Mouse (Mus musculus) urinary bladder, postnatal 14 days (tissue): ENCODE data around the gene Synpo2.
"Not testable (repeated sequence)": the region's sequence is repeated elsewhere in the genome, so short reads cannot be mapped to it uniquely, and the experiment has no call there.

Source experiments
- DNase-seq: peaks from one replicate; pipeline ENCODE4 v3.0.0; 2021; ENCODE audit warnings: low spot score

The Synpo2 gene

DNA sequence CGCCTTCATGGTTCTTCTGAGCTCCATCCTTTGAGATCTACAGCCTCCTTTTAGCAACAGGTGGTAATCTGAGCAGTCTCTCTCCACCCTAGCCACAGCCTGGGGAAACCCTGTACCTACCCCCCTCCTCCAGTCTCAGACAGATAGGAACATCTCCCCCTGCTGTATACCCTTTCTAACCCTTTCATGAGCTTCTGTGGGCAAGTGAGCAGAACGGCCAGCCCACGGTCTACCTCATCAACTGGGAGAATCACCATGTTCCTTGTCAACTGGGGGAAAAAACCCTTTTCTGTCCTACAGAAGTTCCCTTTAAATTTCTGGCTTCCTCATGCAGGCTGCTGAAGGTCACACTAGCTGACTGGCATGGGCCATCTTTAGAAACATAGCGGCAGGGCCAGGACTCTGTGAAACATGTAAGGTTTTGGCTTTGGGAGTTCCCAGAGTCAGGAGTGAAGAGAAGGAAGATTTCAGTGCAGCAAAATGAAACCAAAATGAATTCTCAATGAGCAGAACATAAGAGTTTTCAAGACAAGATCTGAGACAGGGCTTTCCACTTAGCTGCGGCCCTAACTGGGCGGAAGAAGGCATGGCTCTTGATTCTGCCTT is 104.7 kb downstream of the Synpo2 start:
- DNase-seq, result no peak

DNA sequence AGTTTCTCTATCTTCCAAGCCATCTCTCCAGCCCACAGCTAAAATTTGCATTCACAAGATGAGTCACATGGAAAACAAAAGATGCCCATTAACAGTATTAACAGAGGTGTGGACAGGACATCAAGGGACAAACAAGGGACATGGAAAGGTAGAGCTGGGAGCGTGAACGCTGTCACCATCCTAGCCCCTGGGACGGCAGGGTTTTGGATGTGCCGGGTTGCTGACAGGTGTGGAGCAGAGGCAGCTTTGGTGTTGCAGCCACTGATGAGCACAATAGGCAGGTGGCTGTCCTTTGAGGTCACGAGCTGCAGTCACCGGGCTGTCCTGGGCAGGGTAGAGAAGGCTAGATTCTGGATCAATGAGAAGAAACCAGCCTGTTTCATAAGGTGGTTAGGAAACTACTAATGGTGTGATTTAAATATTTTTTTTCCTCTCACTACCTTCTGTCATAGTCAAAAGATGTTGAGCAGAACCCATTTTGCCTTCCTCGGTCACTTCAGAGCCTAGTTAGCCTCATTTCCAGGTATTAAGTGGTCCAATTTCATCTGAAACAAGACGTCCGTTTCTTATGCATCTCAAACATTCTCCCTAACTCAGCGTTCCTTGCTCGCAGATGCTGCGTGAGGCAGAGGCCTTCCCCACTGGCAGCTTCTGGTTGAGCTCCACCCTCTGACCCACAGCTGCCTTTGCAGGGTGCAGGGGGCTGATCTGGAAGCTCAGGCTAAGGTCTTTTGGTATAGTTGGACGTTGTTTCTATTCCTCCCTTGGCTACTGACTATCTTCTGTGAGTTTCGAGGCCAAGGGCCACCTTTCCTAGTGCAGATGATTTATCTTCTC is 105.4 kb downstream of the Synpo2 start:
- DNase-seq, result no peak

DNA sequence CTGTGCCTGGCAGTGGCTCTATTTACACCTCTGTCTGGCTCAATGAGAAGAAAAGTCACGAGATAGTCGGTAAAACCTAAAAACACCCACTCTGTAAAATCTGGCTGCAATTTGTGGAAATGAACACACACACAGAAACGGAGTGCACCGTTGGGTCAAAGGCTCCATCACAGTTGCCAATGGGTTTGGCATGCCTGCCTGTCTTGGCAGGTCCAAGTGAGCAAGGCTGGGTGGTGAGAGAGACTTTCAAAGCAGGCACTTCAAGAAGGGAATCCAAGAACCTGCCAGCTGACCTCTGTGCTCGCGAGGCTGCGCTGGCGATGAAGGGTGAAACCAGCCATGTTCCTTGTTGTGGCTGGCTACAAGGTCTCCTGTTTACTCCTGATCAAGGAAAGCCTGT is 107.2 kb downstream of the Synpo2 start:
- DNase-seq, result no peak

DNA sequence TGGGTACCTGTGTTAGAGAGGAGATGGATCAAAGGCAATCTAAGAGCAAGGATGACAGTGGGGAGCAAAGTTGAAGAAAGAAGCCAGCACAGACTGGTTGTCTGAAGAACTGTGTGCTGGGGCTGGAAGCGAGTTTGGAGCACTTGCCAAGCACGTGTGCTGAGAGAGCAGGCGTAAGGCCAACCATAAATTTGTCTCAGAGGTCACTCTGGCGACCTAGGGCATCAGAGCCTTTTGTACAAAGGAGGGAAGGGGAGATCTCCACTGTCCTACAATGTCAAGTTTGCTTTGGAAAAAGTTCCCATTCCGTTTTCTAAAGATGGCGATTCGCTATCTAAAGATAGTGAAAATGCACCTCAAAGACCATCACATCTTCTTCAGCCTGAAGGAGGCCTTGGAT is 107.9 kb downstream of the Synpo2 start:
- no peak for DNase-seq

DNA sequence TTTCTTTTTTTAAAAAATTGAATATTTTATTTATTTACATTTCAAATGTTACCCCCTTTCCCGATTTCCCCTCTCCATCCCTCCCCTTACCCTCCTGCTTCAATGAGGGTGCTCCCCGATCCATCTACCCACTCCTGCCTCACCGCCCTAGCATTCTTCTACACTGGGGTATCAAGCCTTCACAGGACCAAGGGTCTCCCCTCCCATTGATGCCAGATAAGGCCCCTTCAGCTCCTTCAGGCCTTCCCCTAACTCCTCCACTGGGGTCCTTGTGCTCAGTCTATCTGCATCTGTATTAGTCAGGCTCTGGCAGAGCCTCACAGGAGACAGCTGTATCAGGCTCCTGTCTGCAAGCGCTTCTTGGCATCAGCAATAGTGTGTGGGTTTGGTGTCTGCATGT is 109.2 kb downstream of the Synpo2 start:
- DNase-seq, result not testable (repeated sequence)

DNA sequence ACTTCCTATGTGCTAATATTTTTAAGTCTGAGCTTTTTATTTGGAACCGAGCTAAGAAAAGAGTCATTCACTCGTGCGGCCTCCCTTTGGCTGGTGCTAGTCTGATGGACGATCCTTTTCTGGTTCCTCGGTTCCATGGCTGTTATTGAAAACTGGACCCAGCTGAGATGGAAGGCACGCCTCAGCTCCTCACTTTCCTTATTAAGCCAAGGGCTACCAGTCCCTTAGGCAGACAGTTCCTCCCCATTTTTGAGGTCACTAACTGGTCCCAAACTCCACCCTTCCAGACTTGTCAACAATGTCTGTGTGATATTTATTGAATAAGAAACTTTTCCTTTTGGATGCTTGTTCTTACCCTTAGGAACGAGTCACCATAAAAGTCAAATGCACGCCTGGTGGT is 112.1 kb downstream of the Synpo2 start:
- DNase-seq, result no peak

DNA sequence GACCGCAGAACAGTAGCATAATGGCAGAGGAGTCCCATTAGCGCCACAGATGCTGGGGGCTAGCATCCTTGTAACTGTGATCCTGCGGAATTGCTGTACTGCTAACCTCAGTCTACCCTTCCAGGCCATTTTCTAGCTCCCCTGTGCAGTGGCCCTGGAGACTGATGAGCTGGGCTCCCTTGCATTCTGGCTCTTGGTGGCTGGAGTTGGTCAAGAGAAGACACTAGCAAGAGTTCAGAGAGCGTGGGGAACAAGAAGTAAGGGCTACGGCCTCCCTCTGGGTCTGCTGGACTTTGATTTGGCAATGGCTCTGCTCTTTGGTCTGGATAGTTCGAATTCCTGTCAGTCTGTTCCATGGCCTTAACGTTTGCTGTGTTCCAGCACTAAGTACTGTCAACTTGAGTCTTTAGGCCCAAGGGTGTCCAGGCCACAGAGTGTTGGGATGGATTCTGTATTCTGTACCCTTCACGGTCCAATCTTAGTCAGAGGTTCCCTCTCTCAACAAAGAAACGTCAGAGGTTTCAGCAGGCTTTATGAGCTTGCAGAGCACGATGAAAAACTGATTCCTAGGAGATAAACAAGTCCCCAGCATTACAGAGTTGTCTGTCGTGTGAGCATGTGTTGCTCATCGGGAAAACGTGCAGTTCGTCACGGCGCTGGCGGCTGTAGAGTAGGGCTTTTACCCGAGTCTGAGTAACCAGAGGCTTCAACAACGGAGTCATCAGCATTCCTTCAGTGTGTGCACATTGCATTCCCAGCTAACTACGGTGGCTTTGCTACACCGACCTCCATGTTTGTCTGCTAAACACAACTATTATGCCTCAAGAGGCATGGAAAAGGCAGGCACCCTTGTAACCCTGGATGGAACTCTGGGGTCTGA is 113.6 kb downstream of the Synpo2 start:
- peak; percentile 72 for DNase-seq

DNA sequence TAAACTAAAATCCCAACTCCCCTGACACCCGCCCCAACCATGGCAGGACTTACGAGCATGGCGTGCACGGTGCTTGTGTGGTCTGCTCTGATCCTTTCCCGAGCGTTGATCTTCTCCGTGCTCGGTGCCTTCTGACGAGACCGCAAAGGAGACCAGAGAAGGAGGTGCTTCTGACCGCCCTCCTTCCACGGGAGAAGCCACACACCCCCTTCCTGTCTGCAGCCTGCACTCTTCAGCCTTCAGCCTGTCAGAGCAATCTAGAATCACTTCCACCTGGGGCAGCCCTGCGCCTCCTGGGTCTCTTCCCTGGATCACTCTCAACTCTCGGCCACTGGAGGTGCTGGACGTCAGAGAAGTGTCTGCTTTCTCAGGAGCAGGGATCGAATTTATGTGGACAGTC is 119.0 kb downstream of the Synpo2 start:
- DNase-seq, result peak; percentile 38

DNA sequence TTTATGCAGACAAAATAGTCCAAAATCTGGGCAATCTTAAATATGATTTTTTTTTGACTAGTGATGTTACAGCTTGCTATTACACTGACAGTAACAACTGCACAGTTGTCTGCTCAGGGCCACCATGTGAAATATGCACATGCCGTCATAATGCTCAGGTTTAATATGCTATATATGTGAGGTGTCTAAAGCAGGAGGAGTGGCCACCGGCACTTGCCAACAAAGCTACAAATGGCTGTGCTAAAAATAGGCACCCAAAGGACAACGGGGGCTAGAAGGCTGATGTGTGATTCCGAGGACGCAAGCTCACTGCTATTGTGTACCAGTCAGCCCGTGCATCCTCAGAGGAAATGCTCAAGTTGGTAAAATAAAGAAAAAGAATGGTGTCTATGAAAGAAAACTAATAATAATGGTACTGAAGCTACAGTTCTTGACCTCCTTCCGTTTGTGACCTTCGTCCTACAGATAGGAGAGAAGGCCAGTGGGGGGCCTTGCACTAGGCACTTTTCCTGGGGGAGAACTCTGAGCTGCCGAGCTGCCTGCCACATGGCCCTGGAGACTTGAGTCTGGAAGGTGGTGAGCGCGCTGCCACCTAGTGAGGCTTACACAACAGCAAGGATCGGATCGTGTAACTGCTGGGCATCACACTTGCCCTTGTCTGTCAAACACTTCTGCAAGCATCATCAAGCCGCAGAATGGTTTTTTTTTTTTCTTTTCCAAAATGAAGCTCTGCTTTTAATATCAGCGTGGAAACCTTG is 120.0 kb downstream of the Synpo2 start:
- DNase-seq, result no peak

DNA sequence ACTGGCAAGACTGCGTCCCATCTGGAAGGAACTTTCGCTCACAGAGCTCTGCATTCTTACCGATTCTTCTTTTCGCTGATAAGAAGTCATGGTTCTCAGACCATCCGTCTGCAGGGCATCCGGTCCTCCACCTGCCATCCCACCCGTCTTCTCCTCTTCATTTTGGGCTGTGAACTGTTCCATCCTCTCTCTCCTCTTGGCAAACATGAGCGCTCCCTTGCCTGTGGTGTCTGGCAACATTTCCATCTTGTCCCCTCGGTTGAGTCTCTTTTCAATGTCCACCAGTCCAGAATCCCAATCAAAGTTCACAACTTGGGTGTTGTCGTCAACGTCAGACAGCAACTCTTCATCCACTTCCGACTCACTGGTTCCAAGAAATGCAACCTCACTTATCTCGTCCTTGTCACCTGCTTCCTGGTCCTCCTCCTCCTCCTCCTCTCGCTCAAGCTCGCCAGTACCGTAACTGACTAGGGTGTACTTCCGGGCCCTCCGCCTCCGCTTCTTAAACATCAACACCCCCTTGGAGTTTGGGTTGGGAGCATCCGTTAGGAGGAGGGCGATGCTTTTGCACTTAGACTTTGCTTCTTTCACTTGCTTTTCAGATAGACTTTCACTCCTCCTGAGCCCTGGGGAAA is 121.8 kb downstream of the Synpo2 start:
- no peak for DNase-seq

DNA sequence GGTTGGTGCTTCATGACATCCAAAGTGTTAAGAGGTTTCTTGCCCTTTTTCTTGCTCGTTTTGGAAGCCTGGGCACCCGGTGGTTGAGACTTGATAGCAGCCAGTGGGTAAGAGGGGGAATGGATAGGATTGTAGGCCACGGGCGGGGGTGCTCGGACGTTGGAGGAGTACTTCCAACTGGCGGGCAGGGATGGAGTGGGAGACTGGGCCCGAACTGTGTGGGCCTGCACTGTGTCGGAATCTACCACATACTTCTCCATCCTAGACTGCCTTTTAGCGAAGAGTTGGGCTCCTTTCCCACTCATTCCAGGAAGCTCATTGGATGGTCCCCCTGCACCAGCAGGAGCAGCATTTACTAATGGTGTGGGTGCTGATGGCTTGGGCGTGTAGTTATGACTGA is 123.2 kb downstream of the Synpo2 start:
- DNase-seq, result no peak

DNA sequence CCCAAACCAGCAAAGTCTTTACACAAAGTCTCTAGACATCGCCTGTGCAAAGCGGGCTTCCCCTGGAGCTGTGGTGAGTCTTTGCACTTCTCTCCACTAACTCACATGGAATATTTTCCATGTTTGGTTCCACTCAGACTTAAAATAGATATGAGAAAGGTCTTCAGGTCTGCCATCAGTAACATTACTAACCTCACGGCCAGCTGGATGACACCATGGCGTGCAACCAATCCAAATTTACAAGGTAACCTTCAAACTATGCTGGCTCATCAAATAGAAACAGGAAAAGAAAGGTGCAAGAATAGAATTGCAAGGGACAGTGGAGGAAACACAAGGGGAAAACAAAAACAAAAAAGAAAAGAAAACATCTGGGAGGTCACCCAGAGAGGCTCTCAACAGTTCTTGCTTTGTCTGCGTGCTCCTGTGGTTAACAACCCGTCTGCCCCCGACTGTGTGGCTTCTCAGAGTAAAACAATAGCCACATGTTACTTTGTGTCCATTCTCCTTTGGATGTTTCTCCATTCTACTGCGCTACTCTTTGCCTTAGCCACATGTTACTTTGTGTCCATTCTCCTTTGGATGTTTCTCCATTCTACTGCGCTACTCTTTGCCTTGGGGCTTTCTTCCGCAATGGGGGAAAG is 124.8 kb downstream of the Synpo2 start:
- DNase-seq, result no peak

DNA sequence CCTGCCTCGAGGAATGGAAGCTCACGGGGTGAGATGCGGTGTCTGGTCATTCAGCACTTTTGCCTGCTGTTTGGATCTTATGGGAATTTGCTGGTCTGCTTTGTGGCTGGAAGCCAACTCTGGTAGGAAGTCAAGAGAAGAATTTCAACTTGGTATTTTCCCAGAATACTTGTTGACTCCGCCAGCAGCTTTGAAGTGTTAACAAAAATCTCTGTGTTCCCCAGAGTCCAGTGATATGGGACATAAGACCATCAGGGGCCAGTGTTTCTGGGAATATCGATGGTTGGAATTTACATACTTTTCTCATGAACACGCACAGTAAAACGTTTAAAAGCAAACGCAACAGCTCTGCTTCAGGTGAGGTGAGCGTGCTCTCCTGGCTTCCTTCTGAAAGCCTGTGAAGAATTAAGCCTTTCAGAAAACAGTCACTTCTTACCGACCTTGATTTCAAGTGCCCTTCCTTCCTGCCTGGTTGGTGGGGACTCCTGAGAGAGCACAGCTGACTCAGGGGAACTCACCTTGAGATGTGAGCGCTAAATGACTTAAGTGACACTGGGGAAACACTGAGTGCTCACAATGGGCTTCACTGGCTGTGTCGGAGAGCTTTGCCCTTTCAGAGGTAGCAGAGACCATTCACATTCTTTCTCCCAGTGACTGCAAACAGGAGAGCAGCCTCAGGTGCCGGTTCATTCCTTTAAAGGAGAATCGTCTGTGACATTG is 128.0 kb downstream of the Synpo2 start:
- no peak for DNase-seq

DNA sequence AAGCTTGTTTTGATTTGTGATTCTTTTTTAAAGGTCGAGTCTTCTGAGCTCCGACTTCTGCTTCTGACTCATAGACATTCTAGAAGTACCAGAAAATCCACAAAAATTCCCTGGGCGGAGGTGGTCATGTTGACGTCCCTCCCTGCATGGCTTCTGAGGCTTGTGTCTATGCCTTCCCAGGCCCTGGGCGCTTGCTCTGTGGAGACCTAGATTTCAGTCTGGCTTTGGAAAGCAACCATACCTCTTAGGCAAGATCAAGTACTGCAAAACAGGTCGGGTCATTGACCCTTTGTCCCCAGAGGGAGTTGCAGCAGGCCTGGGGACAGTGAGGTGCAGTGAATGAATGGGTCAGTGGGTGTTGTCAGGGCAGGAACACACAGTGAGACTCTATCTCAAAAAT is 131.6 kb downstream of the Synpo2 start:
- no peak for DNase-seq

DNA sequence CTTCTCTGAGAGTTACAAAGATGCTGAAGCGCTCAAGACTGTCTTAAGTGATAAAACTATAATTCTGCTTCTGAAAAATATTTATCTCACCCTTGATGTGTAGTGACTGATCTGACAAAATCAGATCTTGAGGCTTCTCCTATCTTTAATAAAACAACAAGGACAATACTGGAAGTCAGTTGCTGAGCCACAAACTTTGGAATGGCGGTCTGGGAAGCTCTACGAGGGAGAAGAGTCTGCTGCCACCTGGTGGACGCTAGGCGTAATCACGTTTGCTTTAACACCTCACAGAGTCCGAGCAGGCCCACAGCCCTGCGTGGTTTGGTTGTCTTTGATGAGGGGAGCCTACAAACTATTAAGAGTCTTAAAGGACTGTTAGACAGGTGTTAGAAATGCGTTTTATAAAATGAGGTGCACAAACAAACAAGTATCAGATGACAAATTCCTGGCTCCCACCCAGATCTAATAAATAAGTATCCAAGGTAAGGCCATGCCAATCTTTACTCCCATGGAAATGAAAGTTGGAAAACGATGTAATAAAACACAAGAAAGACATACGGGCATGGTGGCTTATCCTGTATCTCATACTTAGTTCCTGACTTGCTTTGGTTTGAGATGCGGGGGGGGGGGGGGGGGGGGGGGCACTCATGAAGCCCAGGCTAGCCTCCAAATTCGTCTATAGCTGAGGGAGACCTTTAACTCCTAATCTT is 132.6 kb downstream of the Synpo2 start:
- peak; percentile 74 for DNase-seq

DNA sequence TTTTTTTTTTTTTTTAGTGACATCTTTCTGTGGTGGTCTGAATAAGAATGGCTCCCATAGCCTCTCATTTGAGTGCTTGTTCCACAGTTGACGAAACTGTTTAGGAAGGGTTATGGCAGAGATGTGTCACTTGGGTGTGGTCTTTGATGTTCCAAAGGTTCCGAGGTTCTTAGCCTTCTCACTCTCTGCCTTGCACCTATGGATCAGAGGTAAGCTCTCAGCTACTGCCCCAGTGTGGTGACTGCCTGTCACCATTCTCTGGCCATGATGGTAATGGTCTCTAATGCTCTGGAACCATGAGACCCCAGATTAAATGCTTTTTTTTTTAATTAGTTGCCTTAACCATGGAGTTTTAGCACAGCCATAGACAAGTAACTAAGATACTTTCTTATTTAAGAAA is 134.2 kb downstream of the Synpo2 start:
- no peak for DNase-seq

DNA sequence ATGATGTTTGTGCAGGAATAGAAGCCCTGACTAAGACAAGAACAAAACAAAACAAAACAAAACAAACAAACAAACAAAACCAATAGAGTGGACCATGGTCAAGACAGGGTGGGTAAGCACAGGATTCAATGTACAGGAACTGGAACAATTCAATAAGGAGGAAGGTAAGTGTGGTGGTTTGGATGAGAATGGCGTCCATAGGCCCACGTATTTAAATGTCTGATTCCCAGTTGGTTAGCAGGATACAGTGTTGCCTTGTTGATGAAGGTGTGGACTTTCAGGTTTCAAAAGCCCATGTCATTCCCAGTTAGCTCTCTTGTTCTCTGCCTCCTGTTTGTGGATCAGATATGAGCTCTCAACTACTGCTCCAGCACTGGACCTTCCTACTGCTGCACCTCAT is 140.8 kb downstream of the Synpo2 start:
- no peak for DNase-seq

DNA sequence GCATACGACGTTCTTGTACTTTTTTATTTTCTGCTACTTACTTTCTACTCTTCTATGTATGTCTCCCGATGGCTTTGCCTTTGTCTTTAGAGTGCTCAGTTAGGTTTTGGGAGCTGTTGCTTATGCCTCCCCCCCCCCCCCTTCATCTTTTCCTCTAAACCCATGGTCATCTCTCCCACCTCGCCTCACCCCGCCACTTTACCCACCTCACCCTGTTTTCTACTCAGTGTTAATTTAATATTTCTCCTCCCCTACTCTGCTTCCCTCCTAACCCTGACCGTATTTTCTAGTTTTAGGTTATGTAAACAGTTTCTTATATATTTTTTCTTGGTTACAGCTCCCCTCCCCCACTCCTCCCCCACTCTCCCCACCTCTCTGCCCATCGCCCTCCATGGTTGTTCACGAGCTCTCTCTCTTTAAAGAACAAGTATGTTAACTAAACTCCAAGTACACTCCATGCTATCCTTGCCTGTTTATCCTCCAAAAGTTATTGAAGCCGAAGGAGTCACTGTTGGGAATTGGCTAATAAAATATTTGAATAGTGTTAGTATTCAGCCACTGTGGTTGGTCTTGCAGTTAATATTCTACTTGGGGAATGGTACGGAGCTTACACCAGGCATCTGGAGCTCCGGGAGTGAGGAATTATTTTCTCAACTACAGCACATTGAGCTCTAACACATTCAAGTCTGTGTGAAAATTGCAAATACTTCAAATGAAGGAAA is 142.1 kb downstream of the Synpo2 start:
- DNase-seq, result no peak
